Mouse (Mus musculus): ENCODE measurements around the gene Usf2. TPM values are rescaled to one million over a fixed set of nuclear protein-coding genes. Genes with fewer than 3 reads are reported as not detected.
A peak's percentile ranks its signal among the peaks of the same experiment; 100 is the strongest.
"Not testable (repeated sequence)": the region's sequence is repeated elsewhere in the genome, so short reads cannot be mapped to it uniquely, and the experiment has no call there.

The Usf2 gene
- polyA plus RNA-seq, 1 experiment from 2014 or later = 28.7 TPM

- WGBS = under 1% methylated on average over 64 of the region's 64 CpGs
- peaks cover 67% of the 10 kb centered on the region for H3K36me3 ChIP-seq
- no peaks in the 10 kb centered on the region for H3K9me3 ChIP-seq (replicated peaks)
Observed at GRCm38 (mm10) chr7:30955584-30956356, 833 bp downstream of the Usf2 start.

DNA sequence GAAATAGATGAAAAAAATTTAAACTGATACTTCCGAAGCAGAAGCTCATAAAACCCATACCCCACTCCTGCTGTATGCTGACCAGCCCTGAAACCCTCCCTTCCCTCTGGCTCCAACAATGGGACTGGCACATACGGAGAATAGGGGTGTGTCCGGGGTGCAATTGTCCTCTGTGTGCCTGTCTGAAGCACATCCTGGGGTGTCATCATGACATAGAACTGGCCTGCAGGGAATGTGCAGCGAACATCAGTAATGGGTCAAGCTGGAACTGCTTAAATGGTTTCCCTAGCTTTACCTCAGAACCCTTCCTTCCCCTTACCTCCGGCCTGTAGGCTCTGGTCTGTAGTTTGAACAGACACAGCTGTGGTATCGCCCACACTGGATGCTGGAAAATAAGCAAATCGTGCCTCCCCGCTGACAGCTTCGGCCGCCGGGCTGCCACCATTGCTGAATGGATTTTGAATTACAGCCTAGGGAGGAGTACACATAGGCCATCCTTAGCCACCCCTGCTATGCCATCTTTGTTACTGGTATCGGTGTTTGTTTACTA lies 1.6 kb downstream of the Usf2 start:
- WGBS = 91% methylated on average over 12 of the region's 12 CpGs
- Histone ChIP-seq H3K27ac (no peak overlapping the region), H3K9me3 (replicated peaks) (no peaks in the 10 kb centered on the region), H3K27me3 (ENCODE audit: low read depth, poor library complexity, severe bottlenecking) (no peaks in the 10 kb centered on the region), H3K4me1 (peaks cover 19% of the 10 kb centered on the region), H3K36me3 (peaks cover 74% of the 10 kb centered on the region), H3K4me3 (peak overlapping the region; percentile 94)
- DNase-seq (ENCODE audit: low spot score) = peak; percentile 27

More at GRCm38 (mm10) chr7:30955584-30956356, 833 bp downstream of the Usf2 start:
- peak; percentile 94 for DNase-seq (ENCODE audit: low spot score)
- Histone ChIP-seq H3K27me3 (ENCODE audit: low read depth, poor library complexity, severe bottlenecking) (no peaks in the 10 kb centered on the region), H3K27ac (peak overlapping the region; percentile 100), H3K4me3 (peak overlapping the region; percentile 94), H3K4me1 (peaks cover 19% of the 10 kb centered on the region)

DNA sequence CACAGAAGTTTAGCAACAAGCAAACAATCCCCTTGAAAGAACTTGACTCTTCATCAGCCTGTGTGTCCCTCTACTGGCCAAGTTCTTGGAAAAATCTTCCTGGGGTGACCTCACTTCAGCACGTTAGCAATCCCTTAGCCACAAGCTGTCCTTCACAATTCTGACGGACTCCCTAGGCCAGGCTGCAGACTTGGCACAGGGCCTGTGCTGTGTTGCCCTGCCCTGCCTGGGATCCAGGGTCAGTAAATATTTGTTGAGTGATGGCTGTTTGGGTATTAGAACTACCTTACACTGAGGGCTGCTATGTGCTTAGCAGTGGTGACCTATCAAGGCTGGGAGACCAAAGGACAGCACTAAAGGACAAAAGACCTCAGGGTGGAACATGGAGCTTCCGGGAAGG lies 2.6 kb downstream of the Usf2 start:
- no peaks in the 10 kb centered on the region for H3K27me3 ChIP-seq (ENCODE audit: low read depth, poor library complexity, severe bottlenecking)
- H3K4me3 ChIP-seq = no peak overlapping the region
- 94% methylated on average over 3 of the region's 3 CpGs for WGBS
- H3K9me3 ChIP-seq (replicated peaks) = no peaks in the 10 kb centered on the region
- peaks cover 74% of the 10 kb centered on the region for H3K36me3 ChIP-seq
- peak; percentile 26 for DNase-seq (ENCODE audit: low spot score)
- no peak overlapping the region for H3K27ac ChIP-seq
- H3K4me1 ChIP-seq = peaks cover 19% of the 10 kb centered on the region

- Histone ChIP-seq H3K27me3 (ENCODE audit: low read depth, poor library complexity, severe bottlenecking) (no peaks in the 10 kb centered on the region), H3K4me3 (no peak overlapping the region), H3K4me1 (peaks cover 17% of the 10 kb centered on the region), H3K9me3 (replicated peaks) (no peaks in the 10 kb centered on the region), H3K36me3 (peaks cover 72% of the 10 kb centered on the region), H3K27ac (no peak overlapping the region)
- WGBS = 90% methylated on average over 6 of the region's 6 CpGs
- no peak for DNase-seq (ENCODE audit: low spot score)
Observed at GRCm38 (mm10) chr7:30953459-30953858, 3.1 kb downstream of the Usf2 start.

DNA sequence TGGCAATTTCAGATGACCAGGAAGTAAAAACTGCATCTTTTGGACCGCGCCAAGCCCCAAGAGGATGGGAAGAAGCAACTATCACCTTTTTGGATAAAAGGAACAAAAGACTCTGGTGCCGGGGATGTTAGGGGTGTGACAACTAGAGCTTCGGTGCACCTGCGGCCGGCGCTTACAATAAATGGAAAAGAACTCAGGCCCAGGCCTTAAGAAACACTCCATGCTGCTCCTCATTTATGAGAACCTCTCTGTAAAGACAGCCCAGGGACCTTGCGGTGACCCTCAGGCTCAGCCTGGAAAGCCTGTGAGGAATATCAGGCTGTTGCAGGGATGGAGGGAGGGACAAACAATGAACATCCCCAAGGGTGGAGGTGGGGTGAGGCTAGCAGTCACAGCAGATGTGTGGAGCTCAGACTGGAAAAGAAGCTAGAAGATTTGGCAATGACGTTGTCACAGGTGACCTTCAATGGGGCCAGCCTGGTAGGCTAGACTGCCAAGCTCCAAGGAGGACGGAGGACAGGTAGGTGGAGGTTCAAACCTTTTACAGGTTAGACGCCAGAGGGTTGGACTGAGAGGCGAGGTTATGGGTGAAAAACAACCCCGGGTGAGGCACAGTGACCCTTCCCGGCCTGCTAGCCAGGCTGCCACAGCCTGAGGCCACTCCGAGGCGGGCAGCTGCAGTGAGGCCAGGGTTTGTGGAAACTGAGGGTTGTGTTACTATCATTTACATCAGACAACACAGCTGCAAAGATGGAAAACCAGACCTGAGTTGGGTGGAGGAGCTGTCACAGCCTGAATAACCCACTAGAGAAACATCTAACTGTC lies 4.0 kb downstream of the Usf2 start:
- WGBS = 95% methylated on average over 16 of the region's 16 CpGs
- Histone ChIP-seq H3K36me3 (peaks cover 71% of the 10 kb centered on the region), H3K4me1 (peaks cover 9% of the 10 kb centered on the region)

GRCm38 (mm10) chr7:30949902-30950301 lies 6.7 kb downstream of the Usf2 start:
- not testable (repeated sequence) for H3K9me3 ChIP-seq (replicated peaks); DNase-seq (ENCODE audit: low spot score); H3K27me3 ChIP-seq (ENCODE audit: low read depth, poor library complexity, severe bottlenecking); H3K4me3 ChIP-seq; H3K4me1 ChIP-seq; H3K27ac ChIP-seq
- peaks cover 85% of the 10 kb centered on the region for H3K36me3 ChIP-seq
- 91% methylated on average over 3 of the region's 3 CpGs for WGBS

More for the DNA sequence above, 4.0 kb downstream of the Usf2 start:
- H3K4me3 ChIP-seq = no peak overlapping the region
- H3K27ac ChIP-seq = no peak overlapping the region
- H3K9me3 ChIP-seq (replicated peaks) = no peaks in the 10 kb centered on the region
- no peak for DNase-seq (ENCODE audit: low spot score)
- H3K27me3 ChIP-seq (ENCODE audit: low read depth, poor library complexity, severe bottlenecking) = no peaks in the 10 kb centered on the region

GRCm38 (mm10) chr7:30945876-30946275 lies 10.7 kb downstream of the Usf2 start:
- peaks cover 45% of the 10 kb centered on the region for H3K36me3 ChIP-seq
- no peaks in the 10 kb centered on the region for H3K9me3 ChIP-seq (replicated peaks)
- H3K4me3 ChIP-seq = no peak overlapping the region
- WGBS = 94% methylated on average over 7 of the region's 7 CpGs
- no peak for DNase-seq (ENCODE audit: low spot score)
- no peaks in the 10 kb centered on the region for H3K27me3 ChIP-seq (ENCODE audit: low read depth, poor library complexity, severe bottlenecking)
- H3K4me1 ChIP-seq = no peaks in the 10 kb centered on the region
- H3K27ac ChIP-seq = no peak overlapping the region

- H3K27ac ChIP-seq; DNase-seq (ENCODE audit: low spot score); H3K4me1 ChIP-seq; H3K27me3 ChIP-seq (ENCODE audit: low read depth, poor library complexity, severe bottlenecking); H3K4me3 ChIP-seq; H3K9me3 ChIP-seq (replicated peaks): not testable (repeated sequence)
- peaks cover 41% of the 10 kb centered on the region for H3K36me3 ChIP-seq
- WGBS = 94% methylated on average over 7 of the region's 7 CpGs
Observed at GRCm38 (mm10) chr7:30945466-30945865, 11.1 kb downstream of the Usf2 start.

DNA sequence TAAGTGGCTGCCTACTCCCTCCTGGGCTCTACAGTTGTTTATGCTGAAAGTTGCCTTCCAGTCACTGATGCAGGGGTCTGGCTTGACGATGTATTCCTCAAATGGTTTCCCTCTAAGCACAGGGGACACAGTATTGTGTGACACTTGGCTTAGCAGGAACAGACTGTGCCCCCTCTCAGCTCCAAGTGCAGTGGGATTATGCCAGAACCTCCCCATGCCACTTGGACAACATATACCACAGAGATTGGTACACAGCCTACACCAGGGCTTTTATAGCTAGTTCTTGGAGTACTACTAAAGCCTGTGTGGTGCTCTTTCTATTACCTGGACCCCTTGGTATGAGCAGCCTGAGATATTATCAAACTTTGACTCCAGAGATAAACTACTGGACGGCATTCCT lies 11.9 kb downstream of the Usf2 start:
- peaks cover 34% of the 10 kb centered on the region for H3K36me3 ChIP-seq
- not testable (repeated sequence) for H3K4me3 ChIP-seq; H3K27ac ChIP-seq; H3K9me3 ChIP-seq (replicated peaks); DNase-seq (ENCODE audit: low spot score); H3K4me1 ChIP-seq; H3K27me3 ChIP-seq (ENCODE audit: low read depth, poor library complexity, severe bottlenecking)
- 77% methylated on average over 2 of the region's 2 CpGs for WGBS

DNA sequence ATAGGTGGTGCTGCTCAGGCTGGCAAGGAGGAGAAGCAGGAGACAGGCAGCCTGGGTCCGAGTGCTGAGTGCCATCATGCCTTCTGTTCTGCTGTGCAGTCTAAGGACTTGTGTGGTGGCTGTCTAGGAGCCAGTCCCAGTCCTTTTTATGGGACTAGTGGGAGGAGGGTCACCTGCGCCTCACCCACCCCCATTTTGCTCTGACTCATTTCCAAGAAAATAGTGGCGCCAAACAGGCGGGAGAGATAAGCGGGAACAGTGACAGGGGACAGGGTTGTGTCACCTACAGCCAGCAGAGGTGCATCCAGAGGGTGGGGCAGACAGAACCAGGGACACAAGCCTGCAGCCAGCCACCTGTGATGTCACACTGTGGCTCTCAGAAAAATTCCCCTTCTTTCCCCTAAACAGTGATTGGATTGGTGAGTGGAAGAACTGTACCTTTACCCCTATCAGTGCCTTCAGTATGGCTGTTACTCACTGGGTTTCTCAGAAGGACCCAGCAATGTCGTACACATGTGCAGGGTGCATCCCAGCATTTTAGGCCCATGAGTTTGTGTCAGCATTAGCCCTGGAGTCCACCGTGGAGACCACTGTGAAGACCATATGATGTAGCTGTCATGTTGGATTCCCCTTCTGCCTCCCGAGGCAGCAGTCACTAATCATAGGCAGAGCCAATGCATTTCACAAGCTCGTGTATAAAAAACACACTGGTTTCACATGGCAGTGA lies 12.5 kb downstream of the Usf2 start, which contains the start of gene Hamp:
Gene Hamp (minus strand): TSS at position 124 of the 727 bp plus-strand sequence.
- H3K4me1 ChIP-seq = no peaks in the 10 kb centered on the region
- DNase-seq (ENCODE audit: low spot score) = no peak
- no peak within 1 kb of the TSS for H3K27ac ChIP-seq
- 71% methylated on average over 9 of the region's 9 CpGs for WGBS
- peaks cover 27% of the 10 kb centered on the region for H3K36me3 ChIP-seq
- no peak within 1 kb of the TSS for H3K4me3 ChIP-seq
- H3K27me3 ChIP-seq (ENCODE audit: low read depth, poor library complexity, severe bottlenecking) = no peaks in the 10 kb centered on the region
- H3K9me3 ChIP-seq (replicated peaks) = no peaks in the 10 kb centered on the region

DNA sequence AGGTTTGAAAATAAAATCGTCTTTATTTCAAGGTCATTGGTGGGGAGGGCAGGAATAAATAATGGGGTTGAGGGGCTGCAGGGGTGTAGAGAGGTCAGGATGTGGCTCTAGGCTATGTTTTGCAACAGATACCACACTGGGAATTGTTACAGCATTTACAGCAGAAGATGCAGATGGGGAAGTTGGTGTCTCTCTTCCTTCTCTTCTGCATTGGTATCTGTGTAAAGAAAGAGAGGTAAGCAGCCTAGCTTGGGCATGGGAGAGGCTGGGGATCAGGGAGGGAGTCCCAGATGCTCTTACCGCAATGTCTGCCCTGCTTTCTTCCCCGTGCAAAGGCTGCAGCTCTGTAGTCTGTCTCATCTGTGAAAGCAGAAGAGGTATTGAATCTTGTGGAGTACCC lies 14.2 kb downstream of the Usf2 start:
- 48% methylated on average over 3 of the region's 3 CpGs for WGBS
- H3K27me3 ChIP-seq (ENCODE audit: low read depth, poor library complexity, severe bottlenecking); DNase-seq (ENCODE audit: low spot score); H3K9me3 ChIP-seq (replicated peaks); H3K4me1 ChIP-seq; H3K4me3 ChIP-seq; H3K27ac ChIP-seq: not testable (repeated sequence)
- H3K36me3 ChIP-seq = peaks cover 17% of the 10 kb centered on the region

GRCm38 (mm10) chr7:30940070-30940469 lies 16.5 kb downstream of the Usf2 start:
- not testable (repeated sequence) for H3K27ac ChIP-seq; H3K4me1 ChIP-seq; H3K4me3 ChIP-seq; DNase-seq (ENCODE audit: low spot score); H3K9me3 ChIP-seq (replicated peaks); H3K36me3 ChIP-seq; H3K27me3 ChIP-seq (ENCODE audit: low read depth, poor library complexity, severe bottlenecking)
- 74% methylated on average over 1 of the region's 1 CpGs for WGBS
